Mouse (Mus musculus): ENCODE data around the gene L1td1. TPM values are rescaled to one million over a fixed set of nuclear protein-coding genes. Genes with fewer than 3 reads are reported as not detected.
"Not testable (repeated sequence)": the region's sequence is repeated elsewhere in the genome, so short reads cannot be mapped to it uniquely, and the experiment has no call there.

Gene L1td1
- polyA plus RNA-seq, 1 experiment from 2014 or later: 0.28 TPM

- Histone ChIP-seq H3K27me3 (no peaks in the 10 kb centered on the region), H3K9me3 (no peaks in the 10 kb centered on the region), H3K4me1 (no peaks in the 10 kb centered on the region), H3K9ac (replicated peaks) (no peak overlapping the region), H3K27ac (replicated peaks) (no peak overlapping the region), H3K4me2 (replicated peaks) (no peak overlapping the region), H3K4me3 (no peak overlapping the region), H3K36me3 (no peaks in the 10 kb centered on the region)
- no peak for ATAC-seq (ENCODE audit: low FRiP score, low read depth)
- 76% methylated on average over 17 of the region's 17 CpGs for WGBS
These were observed 8.6 kb upstream of the L1td1 start for GRCm38 (mm10) chr4:98717735-98718546.

DNA sequence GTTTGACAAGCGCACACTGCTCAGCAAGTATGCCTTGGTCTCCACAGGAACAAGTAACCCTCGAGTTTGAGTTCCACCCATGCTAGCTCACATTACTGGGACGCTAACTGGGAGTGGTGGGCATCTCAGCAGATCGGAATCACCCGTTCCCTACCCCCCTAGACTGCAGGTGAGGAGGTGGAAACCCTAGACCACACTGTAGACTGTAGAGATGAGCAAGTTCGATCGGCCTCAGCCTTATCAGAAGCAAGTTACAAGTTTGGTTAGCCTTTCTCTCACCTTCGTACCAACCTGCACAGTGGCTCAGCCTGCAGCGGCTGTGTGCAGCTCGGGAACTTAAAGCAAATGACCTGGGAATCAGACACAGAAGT, 8.0 kb upstream of the L1td1 start:
- Histone ChIP-seq H3K9me3 (no peaks in the 10 kb centered on the region), H3K4me3 (no peak overlapping the region), H3K4me1 (no peaks in the 10 kb centered on the region), H3K4me2 (replicated peaks) (no peak overlapping the region), H3K27ac (replicated peaks) (no peak overlapping the region), H3K9ac (replicated peaks) (no peak overlapping the region), H3K27me3 (no peaks in the 10 kb centered on the region), H3K36me3 (no peaks in the 10 kb centered on the region)
- 83% methylated on average over 10 of the region's 10 CpGs for whole genome bisulfite sequencing
- ATAC-seq (ENCODE audit: low FRiP score, low read depth): no peak

- H3K9ac ChIP-seq (replicated peaks): no peak overlapping the region
- 16% methylated on average over 8 of the region's 8 CpGs for WGBS
- H3K27ac ChIP-seq (replicated peaks): no peak overlapping the region
- peaks cover 11% of the 10 kb centered on the region for H3K4me1 ChIP-seq
- peak; percentile 45; the same call in 1 of the 2 replicates for ATAC-seq (ENCODE audit: low FRiP score, low read depth)
- H3K4me3 ChIP-seq: no peak overlapping the region
- H3K27me3 ChIP-seq: peaks cover 25% of the 10 kb centered on the region
- no peak overlapping the region for H3K4me2 ChIP-seq (replicated peaks)
- H3K9me3 ChIP-seq: no peaks in the 10 kb centered on the region
- H3K36me3 ChIP-seq: no peaks in the 10 kb centered on the region
These were observed 4.1 kb upstream of the L1td1 start for GRCm38 (mm10) chr4:98722454-98722853.

DNA sequence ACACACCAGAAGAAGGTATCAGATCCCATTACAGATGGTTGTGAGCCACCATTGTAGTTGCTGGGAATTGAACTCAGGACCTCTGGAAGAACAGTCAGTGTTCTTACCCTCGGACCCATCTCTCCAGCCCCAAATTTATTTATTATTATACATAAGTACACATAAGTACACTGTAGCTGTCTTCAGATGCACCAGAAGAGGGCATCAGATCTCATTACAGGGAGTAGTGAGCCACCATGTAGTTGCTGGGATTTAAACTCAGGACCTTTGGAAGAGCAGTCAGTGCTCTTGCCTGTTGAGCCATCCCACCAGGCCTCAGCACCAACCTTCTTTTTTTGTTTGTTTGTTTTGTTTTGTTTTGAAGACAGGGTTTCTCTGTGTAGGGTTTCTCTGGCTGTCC, 1.9 kb upstream of the L1td1 start:
- 83% methylated on average over 1 of the region's 1 CpGs for WGBS
- H3K27ac ChIP-seq (replicated peaks); H3K36me3 ChIP-seq; ATAC-seq (ENCODE audit: low FRiP score, low read depth); H3K9ac ChIP-seq (replicated peaks); H3K9me3 ChIP-seq; H3K4me2 ChIP-seq (replicated peaks); H3K4me3 ChIP-seq: not testable (repeated sequence)
- Histone ChIP-seq H3K27me3 (peaks cover 40% of the 10 kb centered on the region), H3K4me1 (peaks cover 17% of the 10 kb centered on the region)

DNA sequence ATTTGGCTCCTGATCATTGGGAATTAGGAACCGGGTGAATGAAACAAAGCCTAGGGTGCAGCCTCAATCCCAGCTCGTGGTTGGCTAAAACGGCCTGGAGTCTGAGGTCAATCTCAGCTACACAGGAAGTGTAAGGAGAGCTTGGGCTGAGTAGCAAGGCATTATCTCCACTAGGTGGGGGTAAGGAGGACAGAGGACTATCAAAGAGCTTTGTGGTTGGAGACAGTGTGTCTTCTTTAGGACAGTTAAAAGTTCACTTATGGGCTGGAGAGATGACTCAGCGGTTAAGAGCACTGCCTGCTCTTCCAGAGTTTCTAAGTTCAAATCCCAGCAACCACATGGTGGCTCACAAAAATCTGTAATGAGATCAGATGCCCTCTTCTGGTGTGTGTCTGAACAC, 1.1 kb upstream of the L1td1 start:
- WGBS: 41% methylated on average over 4 of the region's 4 CpGs
- no peaks in the 10 kb centered on the region for H3K9me3 ChIP-seq

DNA sequence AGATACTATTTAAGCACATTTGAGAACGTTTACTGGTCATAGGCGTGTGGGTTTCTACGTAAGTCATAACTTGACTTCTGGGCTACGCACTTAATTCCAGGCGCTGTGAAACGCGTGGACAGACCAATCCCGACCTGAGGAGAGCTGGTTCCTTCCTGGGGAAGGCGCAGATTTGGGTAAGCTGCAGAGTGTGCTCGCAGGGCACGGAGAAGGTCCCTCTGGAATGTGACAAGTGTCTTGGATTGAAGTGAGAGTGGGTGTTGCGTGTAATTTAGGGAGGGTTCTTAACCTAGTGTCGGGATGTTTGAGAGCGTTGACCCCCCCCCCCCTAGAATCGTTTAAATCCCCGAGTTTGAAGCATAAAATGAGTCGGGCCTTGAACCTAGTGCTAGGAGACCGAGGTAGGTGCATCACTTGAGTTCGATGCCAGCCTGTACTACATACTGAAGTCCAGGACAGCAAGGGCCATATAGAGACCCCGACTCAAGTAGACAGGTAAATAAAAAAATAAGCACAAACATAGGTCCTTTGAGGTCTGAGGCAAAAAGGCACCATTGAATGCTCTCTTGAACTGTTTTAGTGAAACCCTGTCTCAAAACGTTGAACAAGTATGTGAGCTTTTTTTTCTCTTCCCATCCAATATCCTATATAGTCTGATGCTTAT, 893 bp downstream of the L1td1 start:
- H3K36me3 ChIP-seq: no peaks in the 10 kb centered on the region
- H3K27ac ChIP-seq (replicated peaks): no peak overlapping the region
- peaks cover 17% of the 10 kb centered on the region for H3K4me1 ChIP-seq
- WGBS: 2% methylated on average over 21 of the region's 21 CpGs
- peak overlapping the region; percentile 55 for H3K4me2 ChIP-seq (replicated peaks)
- H3K4me3 ChIP-seq: peak overlapping the region; percentile 35
- H3K27me3 ChIP-seq: peaks cover 40% of the 10 kb centered on the region
- no peak for ATAC-seq (ENCODE audit: low FRiP score, low read depth)
- H3K9me3 ChIP-seq: no peaks in the 10 kb centered on the region
- H3K9ac ChIP-seq (replicated peaks): no peak overlapping the region

More for the DNA sequence above, 1.1 kb upstream of the L1td1 start:
- no peak overlapping the region for H3K9ac ChIP-seq (replicated peaks)
- H3K4me2 ChIP-seq (replicated peaks): no peak overlapping the region
- peaks cover 17% of the 10 kb centered on the region for H3K4me1 ChIP-seq
- no peak for ATAC-seq (ENCODE audit: low FRiP score, low read depth)
- H3K4me3 ChIP-seq: no peak overlapping the region
- peaks cover 40% of the 10 kb centered on the region for H3K27me3 ChIP-seq
- no peaks in the 10 kb centered on the region for H3K36me3 ChIP-seq
- H3K27ac ChIP-seq (replicated peaks): no peak overlapping the region

DNA sequence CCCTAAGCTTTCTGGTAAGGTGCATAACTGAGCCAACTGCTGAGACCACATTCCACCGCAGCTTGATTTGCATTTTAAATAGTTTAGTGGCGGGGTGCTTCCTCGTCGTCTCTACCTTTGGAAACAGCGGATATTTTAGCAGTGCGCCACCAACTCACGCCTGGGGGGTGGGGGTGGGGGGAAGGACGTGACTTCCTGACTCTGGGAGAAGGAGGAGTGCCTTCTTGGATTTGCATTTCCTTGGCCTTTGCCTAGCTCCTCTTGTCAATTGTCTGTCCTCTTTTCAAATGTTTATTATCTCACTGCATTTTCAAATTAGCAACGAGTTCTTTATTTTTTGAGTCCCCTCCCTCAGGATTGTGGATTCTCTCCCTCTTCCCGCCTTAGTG, 1.4 kb downstream of the L1td1 start:
- Histone ChIP-seq H3K9ac (replicated peaks) (no peak overlapping the region), H3K4me2 (replicated peaks) (peak overlapping the region; percentile 44), H3K36me3 (no peaks in the 10 kb centered on the region), H3K27me3 (peaks cover 40% of the 10 kb centered on the region), H3K27ac (replicated peaks) (no peak overlapping the region), H3K9me3 (no peaks in the 10 kb centered on the region), H3K4me1 (peaks cover 17% of the 10 kb centered on the region), H3K4me3 (peak overlapping the region; percentile 35; the same call in 1 of the 2 replicates)
- no peak for ATAC-seq (ENCODE audit: low FRiP score, low read depth)
- 2% methylated on average over 10 of the region's 10 CpGs for WGBS

DNA sequence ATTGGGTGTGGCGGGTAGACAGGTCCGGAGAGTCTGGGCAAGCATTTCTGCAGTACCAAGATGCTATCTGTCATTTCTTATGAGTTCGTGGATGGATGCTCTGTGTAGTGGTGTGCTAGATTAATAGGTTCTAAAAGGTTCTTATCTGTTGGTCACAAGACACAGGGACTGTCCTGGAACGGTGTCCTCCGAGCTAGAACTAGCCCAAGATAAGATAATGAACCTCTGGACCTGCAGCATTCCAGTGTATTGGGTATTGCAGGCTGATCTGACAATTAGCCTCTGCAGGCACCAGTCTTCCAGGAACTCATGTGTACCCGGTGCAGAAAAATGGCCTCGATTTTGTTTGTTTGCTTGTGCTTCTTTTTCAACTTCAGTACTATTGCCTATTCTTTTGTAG, 2.2 kb downstream of the L1td1 start:
- 68% methylated on average over 7 of the region's 7 CpGs for WGBS
- ATAC-seq (ENCODE audit: low FRiP score, low read depth): no peak
- H3K9me3 ChIP-seq: no peaks in the 10 kb centered on the region

DNA sequence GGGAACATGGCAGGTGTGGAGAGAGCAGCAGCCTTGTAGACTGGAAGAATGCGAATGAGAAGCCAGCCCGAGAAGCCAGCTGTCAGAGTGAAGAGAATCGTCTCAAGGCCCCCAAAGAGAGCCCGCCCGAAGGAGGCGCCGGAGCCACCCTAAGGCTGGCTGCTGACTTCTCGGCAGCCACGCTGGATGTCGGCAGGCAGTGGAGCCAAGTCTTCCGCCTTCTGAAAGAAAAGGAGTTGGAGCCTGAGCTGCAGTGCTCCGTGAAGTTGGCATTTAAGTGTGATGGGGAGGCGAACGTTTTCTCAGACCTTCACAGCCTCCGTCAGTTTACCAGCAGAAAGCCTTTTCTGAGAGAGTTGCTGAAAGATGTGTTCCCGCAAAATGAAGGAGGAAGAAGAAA, 7.1 kb downstream of the L1td1 start:
- no peak overlapping the region for H3K9ac ChIP-seq (replicated peaks)
- H3K27ac ChIP-seq (replicated peaks): no peak overlapping the region
- H3K4me2 ChIP-seq (replicated peaks): no peak overlapping the region
- H3K9me3 ChIP-seq: no peaks in the 10 kb centered on the region
- H3K4me3 ChIP-seq: no peak overlapping the region
- peaks cover 2% of the 10 kb centered on the region for H3K27me3 ChIP-seq
- no peaks in the 10 kb centered on the region for H3K36me3 ChIP-seq
- H3K4me1 ChIP-seq: no peaks in the 10 kb centered on the region
- 94% methylated on average over 16 of the region's 16 CpGs for WGBS
- no peak for ATAC-seq (ENCODE audit: low FRiP score, low read depth)

More for the DNA sequence above, 2.2 kb downstream of the L1td1 start:
- Histone ChIP-seq H3K4me1 (peaks cover 17% of the 10 kb centered on the region), H3K36me3 (no peaks in the 10 kb centered on the region), H3K9ac (replicated peaks) (no peak overlapping the region), H3K27ac (replicated peaks) (no peak overlapping the region), H3K4me3 (no peak overlapping the region), H3K27me3 (peaks cover 40% of the 10 kb centered on the region), H3K4me2 (replicated peaks) (no peak overlapping the region)

GRCm38 (mm10) chr4:98739753-98740152, 13.2 kb downstream of the L1td1 start:
- no peaks in the 10 kb centered on the region for H3K27me3 ChIP-seq
- H3K4me3 ChIP-seq: no peak overlapping the region
- no peaks in the 10 kb centered on the region for H3K36me3 ChIP-seq
- ATAC-seq (ENCODE audit: low FRiP score, low read depth): no peak
- H3K4me2 ChIP-seq (replicated peaks): no peak overlapping the region
- H3K9ac ChIP-seq (replicated peaks): no peak overlapping the region
- no peaks in the 10 kb centered on the region for H3K9me3 ChIP-seq
- H3K27ac ChIP-seq (replicated peaks): no peak overlapping the region
- 37% methylated on average over 2 of the region's 2 CpGs for WGBS
- no peaks in the 10 kb centered on the region for H3K4me1 ChIP-seq

DNA sequence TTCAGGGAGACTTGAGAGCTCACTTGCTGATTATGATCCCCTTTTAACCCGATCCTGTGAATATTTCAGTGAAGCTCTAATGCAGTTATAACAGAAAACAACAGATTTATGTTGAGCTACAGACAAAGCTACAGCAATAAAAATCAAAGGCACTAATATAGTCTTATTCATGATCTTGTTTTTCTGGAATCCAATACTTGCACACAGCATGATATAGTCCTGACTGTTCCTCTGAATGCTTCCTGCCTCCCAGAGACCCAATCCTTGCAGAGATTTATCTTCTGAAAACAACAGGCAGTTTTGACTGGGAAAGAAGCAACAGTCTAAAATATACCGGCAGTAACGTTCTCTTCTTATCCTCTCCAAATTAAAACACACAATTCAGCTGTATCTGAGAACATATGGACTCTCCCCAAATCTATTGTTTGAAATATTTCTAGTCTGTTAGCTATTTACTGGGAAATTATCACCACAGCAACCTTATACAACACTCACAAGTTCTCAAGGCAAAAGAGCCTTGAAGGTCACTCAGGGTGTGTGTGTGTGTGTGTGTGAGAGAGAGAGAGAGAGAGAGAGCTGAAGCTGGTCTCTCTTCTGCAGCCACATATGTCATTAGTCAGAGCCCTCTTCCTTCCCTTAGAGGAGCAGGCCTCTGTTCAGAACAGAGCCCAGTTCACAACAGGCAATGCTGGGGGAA, 16.8 kb downstream of the L1td1 start:
- Histone ChIP-seq H3K9me3 (no peaks in the 10 kb centered on the region), H3K27ac (replicated peaks) (no peak overlapping the region), H3K36me3 (no peaks in the 10 kb centered on the region), H3K9ac (replicated peaks) (no peak overlapping the region), H3K27me3 (no peaks in the 10 kb centered on the region), H3K4me3 (no peak overlapping the region), H3K4me1 (no peaks in the 10 kb centered on the region), H3K4me2 (replicated peaks) (no peak overlapping the region)
- 83% methylated on average over 3 of the region's 3 CpGs for WGBS
- no peak for ATAC-seq (ENCODE audit: low FRiP score, low read depth)

DNA sequence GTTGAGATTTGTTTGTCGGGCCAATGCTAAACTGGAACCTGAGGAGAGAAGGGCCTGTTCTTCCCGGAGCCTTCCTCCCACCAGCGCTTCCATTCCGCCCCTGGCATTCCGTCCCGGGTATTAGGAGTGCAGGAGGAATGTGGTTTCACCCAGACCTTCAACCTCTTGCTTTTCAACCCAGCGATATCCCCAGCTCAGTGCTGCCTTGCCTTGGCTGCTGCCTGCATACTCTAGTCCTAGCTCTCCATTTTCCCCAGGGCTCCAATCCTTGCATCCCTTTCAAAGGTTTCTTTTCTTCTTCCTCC, 17.3 kb downstream of the L1td1 start:
- Histone ChIP-seq H3K9me3 (no peaks in the 10 kb centered on the region), H3K4me2 (replicated peaks) (no peak overlapping the region), H3K4me1 (no peaks in the 10 kb centered on the region), H3K27ac (replicated peaks) (no peak overlapping the region), H3K9ac (replicated peaks) (no peak overlapping the region), H3K36me3 (no peaks in the 10 kb centered on the region), H3K4me3 (no peak overlapping the region), H3K27me3 (no peaks in the 10 kb centered on the region)
- WGBS: 20% methylated on average over 7 of the region's 7 CpGs
- ATAC-seq (ENCODE audit: low FRiP score, low read depth): no peak
